In the genomic region with DNA sequence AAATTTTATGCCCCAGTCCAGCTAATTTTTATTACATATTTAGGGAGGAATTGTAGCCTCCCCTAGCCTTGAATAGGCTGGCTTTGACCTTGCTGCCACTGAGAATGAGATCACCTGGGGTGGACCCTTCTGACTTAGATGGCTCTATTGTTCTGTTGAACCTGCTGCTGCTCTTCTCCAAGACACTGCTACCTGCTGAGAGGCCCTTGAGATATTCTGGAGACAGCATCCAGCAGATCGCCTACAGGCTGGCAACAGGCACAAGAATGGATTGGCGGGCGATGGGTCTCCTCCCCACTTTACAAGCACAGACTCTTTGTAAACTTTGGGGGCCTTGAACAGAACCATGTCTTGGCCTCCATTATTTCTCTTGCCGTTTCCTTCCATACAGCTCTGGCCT, we compare ENCODE assay signal across 22 mouse cellular contexts. TPM values are rescaled to one million over a fixed set of nuclear protein-coding genes. Genes with fewer than 3 reads are reported as not detected.
DNase-seq lines count a peak whose midpoint lies in the region; ATAC-seq and TF ChIP-seq lines count a peak whose summit lies in the region.
"Not testable (repeated sequence)": the region's sequence is repeated elsewhere in the genome, so short reads cannot be mapped to it uniquely, and the experiment has no call there.
"Had no signal": no experiment of that assay in that cellular context is flagged by ENCODE, and none has a peak within 500 bp of the region (broad histone marks: within the 10 kb centered on the region; RNA-seq: fewer than 3 reads in every experiment).

No protein-coding gene starts in this region.

- not testable (repeated sequence) for TF ChIP-seq POLR2A in ES-Bruce4 (IDR thresholded peaks at IDR 0.05; ENCODE audit: insufficient read depth, low read length)

- peaks cover 23% of the 10 kb centered on the region for H3K9me3 ChIP-seq in ES-Bruce4 (replicated peaks; ENCODE audit: control insufficient read depth, insufficient read depth, low read length, poor library complexity, severe bottlenecking)
- H3K9me3 ChIP-seq in ES-E14 (ENCODE audit: control insufficient read depth, insufficient read depth, low read depth, low read length); hindbrain, embryonic 14.5 days (ENCODE audit: control insufficient read depth, low read length): not testable (repeated sequence)

- not testable (repeated sequence) for ATAC-seq in hindbrain, embryonic 14.5 days (ENCODE audit: low FRiP score)

- H3K27ac ChIP-seq in ES-Bruce4 (ENCODE audit: insufficient read depth, low read length) = peak overlapping the region; percentile 99
- peak overlapping the region; percentile 96 for H3K27ac ChIP-seq in ES-E14 (ENCODE audit: insufficient read depth, low read depth, low read length, poor library complexity, severe bottlenecking)
- not testable (repeated sequence) for H3K27ac ChIP-seq in hindbrain, embryonic 14.5 days

- H3K4me1 ChIP-seq in ES-Bruce4 (ENCODE audit: control insufficient read depth, insufficient read depth, low read length); ES-E14 (ENCODE audit: control insufficient read depth in 2 of 2, insufficient read depth in 2 of 2, low read length in 2 of 2, poor library complexity in 1 of 2); hindbrain, embryonic 14.5 days (replicated peaks; ENCODE audit: control insufficient read depth, insufficient read depth, low read length): not testable (repeated sequence)

- not testable (repeated sequence) for H3K36me3 ChIP-seq in ES-Bruce4 (ENCODE audit: control insufficient read depth, insufficient read depth, low read length, poor library complexity, severe bottlenecking); ES-E14 (ENCODE audit: control insufficient read depth, insufficient read depth, low read length, poor library complexity, severe bottlenecking); hindbrain, embryonic 14.5 days (replicated peaks; ENCODE audit: control insufficient read depth, insufficient read depth)

- not testable (repeated sequence) for H3K27me3 ChIP-seq in ES-Bruce4 (ENCODE audit: control insufficient read depth, insufficient read depth, low read length, poor library complexity, severe bottlenecking); hindbrain, embryonic 14.5 days (ENCODE audit: control insufficient read depth, insufficient read depth, low read length)

- peak; percentile 95 for TF ChIP-seq EP300 in ES-Bruce4 (IDR thresholded peaks at IDR 0.05; ENCODE audit: insufficient read depth, low read depth, low read length)

- not testable (repeated sequence) for H3K4me3 ChIP-seq in ES-Bruce4 (ENCODE audit: low read depth, low read length); ES-E14 (ENCODE audit: insufficient read depth in 1 of 2, low read depth in 1 of 2, low read length in 2 of 2, poor library complexity in 1 of 2, severe bottlenecking in 1 of 2); hindbrain, embryonic 14.5 days (replicated peaks; ENCODE audit: low read length)

- not testable (repeated sequence) for H3K9ac ChIP-seq in ES-Bruce4 (ENCODE audit: low read depth, poor library complexity, severe bottlenecking); ES-E14 (ENCODE audit: insufficient read depth, low read depth, low read length, poor library complexity, severe bottlenecking); hindbrain, embryonic 14.5 days

- WGBS in hindbrain, embryonic 14.5 days = 64% methylated on average over 4 of the region's 4 CpGs

- DNase-seq in ES-CJ7 (ENCODE audit: low read depth, low spot score) (peak; percentile 98), ES-E14 (ENCODE audit: low read depth, low spot score) (peak; percentile 59), R1 (ENCODE audit: low read depth, low spot score) (peak; percentile 94), ZHBTc4 (ENCODE audit: low read depth, low spot score) (peak; percentile 92)
- DNase-seq in hindbrain, embryonic 14.5 days (ENCODE audit: low spot score) = peak; percentile 2

- not testable (repeated sequence) for TF ChIP-seq CTCF in ES-Bruce4 (IDR thresholded peaks at IDR 0.05; ENCODE audit: low read depth, low read length)

- not testable (repeated sequence) for H3K4me2 ChIP-seq in hindbrain, embryonic 14.5 days (replicated peaks)

- in situ Hi-C loops in ES-E14 (cut with MboI; ENCODE audit: low sequenced_read_pairs in 2 of 2, unreplicated experiment in 2 of 2) = not testable (repeated sequence)

RNA-seq across cellular contexts. Expression of a gene that starts 18.2 kb away (rescaled TPM):
- not detected in 2 replicates for polyA plus RNA-seq in ES-Bruce4 (2011; ENCODE audit: insufficient read depth, insufficient read length, low read depth, missing spikeins)
- 0.04 TPM in 1 of 2 replicates, not detected in the other for total RNA-seq in ES-E14 (2012; rRNA removed)
- polyA plus RNA-seq in hindbrain, embryonic 14.5 days (2014; fragmentation: Nextera tagmentation; extraction: Ambion mirVana) = not detected in 2 replicates
- total RNA-seq: adrenal gland, adult 18-20 months; adrenal gland, adult 2 months; adrenal gland, adult 8-10 months; adrenal gland, postnatal 10 days; adrenal gland, postnatal 14 days; adrenal gland, postnatal 25 days; adrenal gland, postnatal 36 days; adrenal gland, postnatal 4 days; CH12.LX; MEL had no signal
- polyA plus RNA-seq: activated CD4-positive, CD25-positive, alpha-beta regulatory T cell, adult 4 months; adrenal gland, adult 2 months; brain, embryonic 14.5 days; C2C12; cerebellum, adult 2 months; G1E; Patski had no signal

RNA-seq across cellular contexts. Expression of a gene that starts 57.9 kb away (rescaled TPM):
- polyA plus RNA-seq in ES-Bruce4 (2011; ENCODE audit: insufficient read depth, insufficient read length, low read depth, missing spikeins) = 87.8 and 89.0 TPM in 2 replicates
- 51.3 and 86.7 TPM in 2 replicates for total RNA-seq in ES-E14 (2012; rRNA removed)
- 139 and 142 TPM in 2 replicates for polyA plus RNA-seq in hindbrain, embryonic 14.5 days (2014; fragmentation: Nextera tagmentation; extraction: Ambion mirVana)

Comparison
In these comparisons a context has a peak if more than half of its experiments do, and no peak if none do; other contexts are left out.
1. DNase-seq: peak in every context shown above with its lines; median percentile 98 in ES-CJ7; 94 in R1; 92 in ZHBTc4; 59 in ES-E14; 2 in hindbrain, embryonic 14.5 days.